14 mouse cellular contexts compared by ENCODE assay signal in genomic region chr16:37383426-37383825, GRCm38 (mm10). TPM values are rescaled to one million over a fixed set of nuclear protein-coding genes. Genes with fewer than 3 reads are reported as not detected.
A peak's percentile ranks its signal among the peaks of the same experiment; 100 is the strongest.
DNase-seq lines count a peak whose midpoint lies in the region; ATAC-seq lines count a peak whose summit lies in the region.
"Had no signal": no experiment of that assay in that cellular context is flagged by ENCODE, and none has a peak within 500 bp of the region (broad histone marks: within the 10 kb centered on the region; RNA-seq: fewer than 3 reads in every experiment).

No protein-coding gene starts in this region.

- H3K4me3 ChIP-seq in neural tube, embryonic 11.5 days (ENCODE audit: low read depth, low read length) = no peak overlapping the region
- H3K4me3 ChIP-seq in midbrain, embryonic 10.5 days = peak overlapping the region; percentile 80; the same call in 1 of the 2 replicates
- H3K4me3 ChIP-seq in stomach, embryonic 15.5 days (replicated peaks) = no peak overlapping the region

- H3K36me3 ChIP-seq in neural tube, embryonic 11.5 days (ENCODE audit: control insufficient read depth, insufficient read depth, low read length) = no peaks in the 10 kb centered on the region
- H3K36me3 ChIP-seq in midbrain, embryonic 10.5 days = no peaks in the 10 kb centered on the region
- H3K36me3 ChIP-seq in stomach, embryonic 15.5 days = no peaks in the 10 kb centered on the region
- H3K36me3 ChIP-seq: embryonic facial prominence, embryonic 12.5 days had no signal

- peak; percentile 27 to 53 for DNase-seq in cerebellum, postnatal 10 days
- no peak for DNase-seq in cerebellum, adult 9-10 months
- no peak for DNase-seq in neural tube, embryonic 11.5 days (ENCODE audit: low spot score)
- DNase-seq in neural tube, embryonic 10.5 days (ENCODE audit: extremely low spot score, low spot score) = no peak
- DNase-seq in midbrain, embryonic 10.5 days (ENCODE audit: low spot score) = no peak
- DNase-seq in adrenal gland, adult 2 months = no peak
- no peak for DNase-seq in layer of hippocampus, postnatal 25 days (ENCODE audit: extremely low spot score in 1 of 2, low spot score in 1 of 2)
- DNase-seq: liver, postnatal 0 days; thymus, postnatal 14 days had no signal

- WGBS in neural tube, embryonic 11.5 days = 51% methylated on average over 4 of the region's 4 CpGs
- 49% methylated on average over 4 of the region's 4 CpGs for WGBS in midbrain, embryonic 10.5 days
- WGBS in stomach, embryonic 15.5 days = 49% methylated on average over 4 of the region's 4 CpGs

- no peak for ATAC-seq in neural tube, embryonic 11.5 days (ENCODE audit: insufficient read depth, low FRiP score, low TSS enrichment)
- ATAC-seq in stomach, embryonic 15.5 days (ENCODE audit: insufficient read depth, low FRiP score, low read depth) = no peak
- ATAC-seq: liver, postnatal 0 days had no signal

- H3K4me2 ChIP-seq in neural tube, embryonic 11.5 days (ENCODE audit: low read depth) = peak overlapping the region; percentile 89
- H3K4me2 ChIP-seq in stomach, embryonic 15.5 days = peak overlapping the region; percentile 96; the same call in 1 of the 2 replicates

- no peaks in the 10 kb centered on the region for H3K9me3 ChIP-seq in neural tube, embryonic 11.5 days (ENCODE audit: control insufficient read depth, low read length)
- no peaks in the 10 kb centered on the region for H3K9me3 ChIP-seq in midbrain, embryonic 10.5 days (replicated peaks)
- no peaks in the 10 kb centered on the region for H3K9me3 ChIP-seq in stomach, embryonic 15.5 days
- H3K9me3 ChIP-seq: embryonic facial prominence, embryonic 12.5 days had no signal

- H3K27me3 ChIP-seq in neural tube, embryonic 11.5 days (ENCODE audit: control insufficient read depth, insufficient read depth, low read length) = peaks cover 5% of the 10 kb centered on the region; the same call in 1 of the 2 replicates
- H3K27me3 ChIP-seq in midbrain, embryonic 10.5 days (ENCODE audit: low read depth, poor library complexity, severe bottlenecking) = peaks cover 39% of the 10 kb centered on the region
- 0 out of 2 replicates have a peak, but pooled peaks cover 2% of the 10 kb centered on the region for H3K27me3 ChIP-seq in stomach, embryonic 15.5 days (replicated peaks)

- H3K9ac ChIP-seq in neural tube, embryonic 11.5 days (ENCODE audit: low read length) = no peak overlapping the region
- H3K9ac ChIP-seq in stomach, embryonic 15.5 days = no peak overlapping the region
- H3K9ac ChIP-seq: liver, postnatal 0 days had no signal

- H3K4me1 ChIP-seq in neural tube, embryonic 11.5 days (ENCODE audit: control insufficient read depth, insufficient read depth, low read length) = peaks cover 3% of the 10 kb centered on the region; the same call in 1 of the 2 replicates
- H3K4me1 ChIP-seq in midbrain, embryonic 10.5 days = peaks cover 16% of the 10 kb centered on the region
- peaks cover 5% of the 10 kb centered on the region; the same call in 1 of the 2 replicates for H3K4me1 ChIP-seq in stomach, embryonic 15.5 days
- H3K4me1 ChIP-seq: embryonic facial prominence, embryonic 12.5 days had no signal

- H3K27ac ChIP-seq in neural tube, embryonic 11.5 days (ENCODE audit: low read depth, low read length) = no peak overlapping the region
- no peak overlapping the region for H3K27ac ChIP-seq in midbrain, embryonic 10.5 days (replicated peaks)
- H3K27ac ChIP-seq in stomach, embryonic 15.5 days = no peak overlapping the region
- H3K27ac ChIP-seq: embryonic facial prominence, embryonic 12.5 days; kidney, postnatal 0 days had no signal

RNA-seq across cellular contexts. Expression of gene Stxbp5l, which starts 1.3 kb away (rescaled TPM):
- polyA plus RNA-seq in neural tube, embryonic 11.5 days (2014; fragmentation: Nextera tagmentation; extraction: Ambion mirVana) = 2.6 and 2.9 TPM in 2 replicates
- polyA plus RNA-seq in midbrain, embryonic 10.5 days (2016; fragmentation: Nextera tagmentation; extraction: Ambion mirVana) = 3.3 and 4.8 TPM in 2 replicates
- 2.4 and 3.5 TPM in 2 replicates for polyA plus RNA-seq in stomach, embryonic 15.5 days (2015; fragmentation: Nextera tagmentation; extraction: Ambion mirVana)
- 1 to 10 TPM; 3.2 to 3.6 TPM for total RNA-seq in adrenal gland, adult 2 months (2021)
- polyA plus RNA-seq in adrenal gland, adult 2 months (2012; rRNA removed) = 0.29 TPM in 1 of 2 replicates, not detected in the other
- 100 to 1,000 TPM; 111 to 147 TPM for total RNA-seq in layer of hippocampus, postnatal 25 days (2021)
- total RNA-seq: megakaryocyte, adult 5-6 weeks had no signal
- polyA plus RNA-seq: liver, postnatal 0 days; small intestine, adult 2 months had no signal

Comparison
In these comparisons a context has a peak if more than half of its experiments do, and no peak if none do; other contexts are left out.
1. DNase-seq: peak in cerebellum, postnatal 10 days (2 of 2); none in cerebellum, adult 9-10 months (single experiment), neural tube, embryonic 11.5 days (single experiment), neural tube, embryonic 10.5 days (single experiment), midbrain, embryonic 10.5 days (single experiment), adrenal gland, adult 2 months (single experiment) and layer of hippocampus, postnatal 25 days (0 of 2).